In genomic region chr1:162738472-162738871, GRCm38 (mm10) we compare ENCODE assay signal across 8 mouse cellular contexts. TPM values are rescaled to one million over a fixed set of nuclear protein-coding genes. Genes with fewer than 3 reads are reported as not detected.
A peak's percentile ranks its signal among the peaks of the same experiment; 100 is the strongest.
DNase-seq lines count a peak whose midpoint lies in the region; ATAC-seq and TF ChIP-seq lines count a peak whose summit lies in the region.

No protein-coding gene starts in this region.

- peak overlapping the region; percentile 98 for H3K9ac ChIP-seq in forebrain, embryonic 14.5 days (ENCODE audit: low read length)
- H3K9ac ChIP-seq in liver, embryonic 16.5 days (ENCODE audit: low read depth, low read length): peak overlapping the region; percentile 97; the same call in 1 of the 2 replicates
- H3K9ac ChIP-seq in stomach, embryonic 15.5 days: no peak overlapping the region

- 5% methylated on average over 2 of the region's 2 CpGs for WGBS in lung, adult 2 months
- 40% methylated on average over 2 of the region's 2 CpGs for WGBS in forebrain, embryonic 14.5 days
- WGBS in liver, embryonic 16.5 days (ENCODE audit: insufficient replicate concordance): 29% methylated on average over 2 of the region's 2 CpGs
- 16% methylated on average over 2 of the region's 2 CpGs for WGBS in stomach, embryonic 15.5 days

- no peaks in the 10 kb centered on the region for H3K27me3 ChIP-seq in forebrain, embryonic 14.5 days (replicated peaks; ENCODE audit: control insufficient read depth, insufficient read depth, low read length)
- H3K27me3 ChIP-seq in liver, embryonic 16.5 days (ENCODE audit: control insufficient read depth, insufficient read depth, low read depth, low read length): no peaks in the 10 kb centered on the region
- H3K27me3 ChIP-seq in stomach, embryonic 15.5 days (replicated peaks): no peaks in the 10 kb centered on the region

- no peak for TF ChIP-seq POLR2A in lung, adult 2 months (IDR thresholded peaks at IDR 0.05; ENCODE audit: borderline replicate concordance, extremely low read depth, low read depth, low read length)

- H3K4me3 ChIP-seq in lung, adult 2 months (replicated peaks; ENCODE audit: extremely low read depth, low read depth, low read length): peak overlapping the region; percentile 33
- H3K4me3 ChIP-seq in forebrain, embryonic 14.5 days (ENCODE audit: low read depth, low read length): peak overlapping the region; percentile 94
- H3K4me3 ChIP-seq in liver, embryonic 16.5 days (ENCODE audit: low read depth, low read length): peak overlapping the region; percentile 96
- peak overlapping the region; percentile 99 for H3K4me3 ChIP-seq in stomach, embryonic 15.5 days (replicated peaks)

- no peak for ATAC-seq in forebrain, embryonic 14.5 days
- no peak for ATAC-seq in liver, embryonic 16.5 days (ENCODE audit: low read depth)
- no peak for ATAC-seq in stomach, embryonic 15.5 days (ENCODE audit: insufficient read depth, low FRiP score, low read depth)

- peaks cover 23% of the 10 kb centered on the region for H3K4me1 ChIP-seq in lung, adult 2 months (ENCODE audit: control insufficient read depth, insufficient read depth, low read length)
- H3K4me1 ChIP-seq in forebrain, embryonic 14.5 days (ENCODE audit: control insufficient read depth, insufficient read depth, low read length): peaks cover 16% of the 10 kb centered on the region
- H3K4me1 ChIP-seq in liver, embryonic 16.5 days (ENCODE audit: control insufficient read depth, low read depth, low read length): peaks cover 20% of the 10 kb centered on the region
- H3K4me1 ChIP-seq in stomach, embryonic 15.5 days: no peaks in the 10 kb centered on the region

- H3K36me3 ChIP-seq in forebrain, embryonic 14.5 days (ENCODE audit: control insufficient read depth, insufficient read depth, low read length): 0 out of 2 replicates have a peak, but pooled peaks cover 2% of the 10 kb centered on the region
- no peaks in the 10 kb centered on the region for H3K36me3 ChIP-seq in liver, embryonic 16.5 days (ENCODE audit: control insufficient read depth, insufficient read depth)
- no peaks in the 10 kb centered on the region for H3K36me3 ChIP-seq in stomach, embryonic 15.5 days

- no peak for TF ChIP-seq CTCF in lung, adult 2 months (IDR thresholded peaks at IDR 0.05; ENCODE audit: insufficient read depth, low read length)

- H3K9me3 ChIP-seq in forebrain, embryonic 14.5 days (replicated peaks; ENCODE audit: control insufficient read depth, low read length): no peaks in the 10 kb centered on the region
- no peaks in the 10 kb centered on the region for H3K9me3 ChIP-seq in liver, embryonic 16.5 days (replicated peaks; ENCODE audit: control insufficient read depth, low read length)
- no peaks in the 10 kb centered on the region for H3K9me3 ChIP-seq in stomach, embryonic 15.5 days

- H3K27ac ChIP-seq in forebrain, embryonic 14.5 days (ENCODE audit: low read depth, low read length): no peak overlapping the region
- H3K27ac ChIP-seq in liver, embryonic 16.5 days (ENCODE audit: low read length): no peak overlapping the region
- no peak overlapping the region for H3K27ac ChIP-seq in stomach, embryonic 15.5 days

- peak overlapping the region; percentile 84 for H3K4me2 ChIP-seq in forebrain, embryonic 14.5 days (ENCODE audit: low read length)
- H3K4me2 ChIP-seq in liver, embryonic 16.5 days (ENCODE audit: low read depth, low read length): peak overlapping the region; percentile 85
- peak overlapping the region; percentile 63 for H3K4me2 ChIP-seq in stomach, embryonic 15.5 days

- no peak for DNase-seq in lung, adult 2 months
- DNase-seq in lung, postnatal 25 days (ENCODE audit: low spot score): no peak
- DNase-seq in forebrain, embryonic 14.5 days (ENCODE audit: low spot score): no peak
- no peak for DNase-seq in thymus, postnatal 14 days
- no peak for DNase-seq in urinary bladder, postnatal 14 days (ENCODE audit: low spot score)
- no peak for DNase-seq in cerebellum, adult 18-20 months

RNA-seq across cellular contexts. Expression of gene Prrc2c, which starts 1.9 kb away (rescaled TPM):
- 32.5 and 33.5 TPM in 2 replicates for polyA plus RNA-seq in lung, adult 2 months (2012; rRNA removed)
- 100 and 130 TPM in 2 replicates for polyA plus RNA-seq in forebrain, embryonic 14.5 days (2014; fragmentation: Nextera tagmentation; extraction: Ambion mirVana)
- polyA plus RNA-seq in liver, embryonic 16.5 days (2015; fragmentation: Nextera tagmentation; extraction: Ambion mirVana): 28.2 and 33.8 TPM in 2 replicates
- polyA plus RNA-seq in stomach, embryonic 15.5 days (2015; fragmentation: Nextera tagmentation; extraction: Ambion mirVana): 125 and 144 TPM in 2 replicates

Comparison
In these comparisons a context has a peak if more than half of its experiments do, and no peak if none do; other contexts are left out.
1. H3K4me3 ChIP-seq: peak in every context shown above with its lines; median percentile 99 in stomach, embryonic 15.5 days; 96 in liver, embryonic 16.5 days; 94 in forebrain, embryonic 14.5 days; 33 in lung, adult 2 months.